Mouse (Mus musculus) forebrain, embryonic 11.5 days (tissue): ENCODE measurements around the gene Gatd1. TPM values are rescaled to one million over a fixed set of nuclear protein-coding genes. Genes with fewer than 3 reads are reported as not detected.
"Not testable (repeated sequence)": the region's sequence is repeated elsewhere in the genome, so short reads cannot be mapped to it uniquely, and the experiment has no call there.

Source experiments
- ATAC-seq: fragments of 200-750 bp; cut with Nextera tagmentation; replicated peaks from 2 replicates; pipeline ENCODE4 v1.8.0; 2017; ENCODE audit warnings: moderate TSS enrichment; ENCODE audit not compliant: low FRiP score
- DNase-seq: peaks from one replicate; pipeline ENCODE4 v3.0.0-alpha.2; 2017; ENCODE audit warnings: low spot score
- H3K27ac ChIP-seq: fragments of 300-500 bp; sonication (generic); 2 replicates; pipeline ENCODE4 v1.5.1; 2014; ENCODE audit warnings: low read depth, low read length
- H3K27me3 ChIP-seq: fragments of 300-500 bp; sonication (generic); 2 replicates; pipeline ENCODE4 v1.6.1; 2014; ENCODE audit warnings: mild to moderate bottlenecking, low read length, mixed read lengths; ENCODE audit not compliant: control insufficient read depth, insufficient read depth
- H3K36me3 ChIP-seq: fragments of 300-500 bp; sonication (generic); 2 replicates; pipeline ENCODE4 v1.6.1; 2014; ENCODE audit warnings: mild to moderate bottlenecking, low read length, moderate library complexity, mixed read lengths; ENCODE audit not compliant: control insufficient read depth, insufficient read depth
- H3K4me1 ChIP-seq: fragments of 300-500 bp; sonication (generic); replicated peaks from 2 replicates; pipeline ENCODE4 v1.6.1; 2014; ENCODE audit warnings: low read length, mixed read lengths; ENCODE audit not compliant: control insufficient read depth, insufficient read depth
- H3K4me2 ChIP-seq: fragments of 300-500 bp; sonication (generic); 2 replicates; pipeline ENCODE4 v1.6.1; 2014; ENCODE audit warnings: low read depth, mild to moderate bottlenecking, low read length, moderate library complexity, mixed read lengths; ENCODE audit not compliant: severe bottlenecking
- H3K4me3 ChIP-seq: fragments of 300-500 bp; sonication (generic); 2 replicates; pipeline ENCODE4 v1.5.1; 2014; ENCODE audit warnings: low read depth, low read length
- H3K9ac ChIP-seq: fragments of 300-500 bp; sonication (generic); 2 replicates; pipeline ENCODE4 v1.6.1; 2014; ENCODE audit warnings: low read length
- H3K9me3 ChIP-seq: fragments of 300-500 bp; sonication (generic); 2 replicates; pipeline ENCODE4 v1.6.1; 2016; ENCODE audit warnings: low read length, mixed read lengths; ENCODE audit not compliant: control insufficient read depth
- WGBS: fragments of 180-500 bp; shearing (Covaris S2); extraction: QIAGEN DNeasy Blood & Tissue Kit; methylation state at CpG from one replicate; pipeline ENCODE4 v1.1.7; 2014; 5-methylcytosine and 5-hydroxymethylcytosine counted together
- polyA plus RNA-seq: library from polyadenylated mRNA; unstranded; fragments of >200 nt; fragmentation: Nextera tagmentation; extraction: Ambion mirVana; gene quantifications from 2 replicates; pipeline ENCODE4 v1.2.1, GENCODE M21; 2014

Gatd1 gene
- polyA plus RNA-seq, 1 experiment from 2014 or later: 42.9 TPM

DNA sequence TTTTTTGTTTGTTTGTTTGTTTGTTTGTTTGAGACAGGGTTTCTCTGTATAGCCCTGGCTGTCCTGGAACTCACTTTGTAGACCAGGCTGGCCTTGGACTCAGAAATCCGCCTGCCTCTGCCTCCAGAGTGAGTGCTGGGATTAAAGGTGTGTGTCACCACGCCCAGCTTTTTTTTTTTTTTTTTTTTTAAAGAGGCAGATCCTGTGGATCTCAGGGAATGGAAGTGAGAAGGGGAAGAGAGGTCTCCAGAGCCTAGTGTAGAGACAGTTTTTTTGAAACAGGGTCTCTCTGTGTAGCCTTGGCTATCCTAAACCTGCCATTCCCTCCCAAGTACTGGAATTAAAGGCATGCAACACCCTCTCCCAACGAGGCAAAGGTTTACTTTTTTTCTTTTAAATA lies 32.4 kb upstream of the Gatd1 start:
- H3K27ac ChIP-seq, H3K36me3 ChIP-seq, H3K27me3 ChIP-seq, ATAC-seq, H3K9me3 ChIP-seq, DNase-seq, H3K9ac ChIP-seq: not testable (repeated sequence)
- Histone ChIP-seq H3K4me1 (peaks cover 15% of the 10 kb centered on the region), H3K4me2 (peak overlapping the region; percentile 75; the same call in 1 of the 2 replicates), H3K4me3 (0 out of 2 replicates have a peak overlapping the region, but pooled peaks have one; percentile 77)
- 89% methylated on average over 3 of the region's 3 CpGs for WGBS

DNA sequence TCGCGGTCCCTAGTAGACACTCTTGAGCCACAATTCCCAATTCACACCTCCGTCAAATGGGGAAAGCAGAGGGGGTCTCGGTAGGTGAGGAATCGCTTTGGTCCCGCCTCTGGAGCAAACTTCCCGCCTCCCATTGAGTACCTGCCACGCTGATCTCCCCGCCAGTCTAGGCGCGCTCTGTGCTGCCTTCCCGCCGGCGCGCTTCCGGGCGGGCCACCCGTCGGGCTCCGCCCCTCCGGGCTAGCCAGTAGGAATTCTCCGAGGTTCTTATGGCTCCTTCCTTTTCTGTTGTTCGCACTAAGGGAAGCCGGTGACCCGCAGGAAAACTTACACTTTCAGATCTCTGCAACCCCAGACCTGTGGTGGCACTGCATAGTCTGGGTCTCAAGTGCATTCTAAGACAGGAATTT lies 29.9 kb upstream of the Gatd1 start, which contains the start of gene Pidd1:
Gene Pidd1, minus strand, starts transcription at position 198 of the 410 bp plus-strand sequence.
- Histone ChIP-seq H3K27me3 (no peaks in the 10 kb centered on the region; the same call in 1 of the 2 replicates), H3K27ac (peak within 1 kb of the TSS; percentile 37; the same call in 1 of the 2 replicates), H3K36me3 (no peaks in the 10 kb centered on the region; the same call in 1 of the 2 replicates), H3K4me1 (peaks cover 15% of the 10 kb centered on the region), H3K9ac (peak within 1 kb of the TSS; percentile 71), H3K4me3 (peak within 1 kb of the TSS; percentile 40), H3K4me2 (peak within 1 kb of the TSS; percentile 80), H3K9me3 (no peaks in the 10 kb centered on the region)
- ATAC-seq (peak; percentile 44), DNase-seq (peak; percentile 87)
- under 1% methylated on average over 25 of the region's 25 CpGs for WGBS

DNA sequence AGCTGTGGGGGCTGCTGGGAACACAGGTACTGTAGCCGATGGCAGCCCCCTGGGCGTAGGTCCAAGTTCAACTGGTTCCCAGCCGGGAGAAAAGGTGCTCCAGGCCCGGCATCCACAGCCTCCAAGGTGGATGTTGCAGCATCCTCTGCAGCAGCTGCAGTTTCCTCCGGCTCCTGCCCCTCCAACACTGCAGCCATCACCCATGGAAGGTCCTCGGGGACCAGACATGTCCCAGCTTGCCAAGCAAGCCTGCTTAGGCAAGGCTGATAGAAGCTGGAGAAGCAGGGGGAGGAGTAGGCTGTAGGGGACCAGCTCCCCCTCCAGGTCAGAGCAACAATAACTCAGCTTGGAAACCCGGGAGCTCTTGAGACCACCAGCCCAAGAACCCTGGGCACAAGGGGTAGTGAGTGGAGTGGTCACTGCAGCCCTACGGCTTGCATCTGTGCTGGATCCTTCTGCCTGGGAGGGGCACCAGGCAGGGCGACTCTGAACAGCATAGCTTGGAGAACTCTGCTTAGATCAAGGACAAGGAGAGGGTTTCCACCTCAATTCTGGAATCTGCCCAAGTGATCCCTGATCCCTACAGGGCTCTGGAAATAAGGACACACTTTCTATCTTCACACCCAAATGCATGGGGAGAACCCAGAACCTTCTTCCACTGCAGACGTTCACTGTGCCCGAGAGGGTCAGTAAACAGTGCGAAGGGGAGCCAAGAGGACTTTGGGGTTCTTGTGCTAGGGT lies 29.3 kb upstream of the Gatd1 start:
- Histone ChIP-seq H3K36me3 (peaks cover 2% of the 10 kb centered on the region; the same call in 1 of the 2 replicates), H3K4me1 (peaks cover 13% of the 10 kb centered on the region), H3K27ac (peak overlapping the region; percentile 37; the same call in 1 of the 2 replicates), H3K9ac (peak overlapping the region; percentile 71), H3K27me3 (no peaks in the 10 kb centered on the region; the same call in 1 of the 2 replicates), H3K4me2 (peak overlapping the region; percentile 80), H3K9me3 (no peaks in the 10 kb centered on the region), H3K4me3 (peak overlapping the region; percentile 40)
- 36% methylated on average over 12 of the region's 12 CpGs for WGBS
- DNase-seq: peak; percentile 72
- ATAC-seq: 0 out of 2 replicates have a peak, but pooled peaks have one; percentile 3

DNA sequence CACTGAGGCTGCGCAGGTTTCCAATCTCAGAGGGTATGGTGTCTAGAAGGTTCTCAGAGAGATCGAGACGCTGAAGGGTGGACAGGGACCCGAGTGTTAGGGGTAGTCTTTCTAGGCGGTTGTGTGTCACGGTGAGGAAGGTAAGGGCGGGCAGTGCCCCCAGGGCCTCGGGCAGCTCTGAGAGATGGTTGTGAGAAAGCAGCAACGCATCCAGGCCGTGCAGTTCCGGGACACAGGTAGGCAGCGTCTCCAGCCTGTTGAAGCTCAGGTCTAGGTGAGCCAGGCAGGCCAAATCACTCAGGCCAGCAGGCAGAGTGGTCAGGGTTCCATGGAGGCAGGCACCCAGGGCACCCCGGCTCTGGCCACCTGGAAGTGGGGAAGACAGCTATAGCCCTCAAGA lies 28.3 kb upstream of the Gatd1 start:
- H3K4me3 ChIP-seq: peak overlapping the region; percentile 40
- peak overlapping the region; percentile 80 for H3K4me2 ChIP-seq
- no peaks in the 10 kb centered on the region for H3K9me3 ChIP-seq
- WGBS: 93% methylated on average over 13 of the region's 13 CpGs
- H3K27me3 ChIP-seq: no peaks in the 10 kb centered on the region; the same call in 1 of the 2 replicates
- no peak for ATAC-seq
- peaks cover 2% of the 10 kb centered on the region; the same call in 1 of the 2 replicates for H3K36me3 ChIP-seq
- H3K27ac ChIP-seq: no peak overlapping the region
- H3K9ac ChIP-seq: peak overlapping the region; percentile 71
- peaks cover 15% of the 10 kb centered on the region for H3K4me1 ChIP-seq
- DNase-seq: no peak

DNA sequence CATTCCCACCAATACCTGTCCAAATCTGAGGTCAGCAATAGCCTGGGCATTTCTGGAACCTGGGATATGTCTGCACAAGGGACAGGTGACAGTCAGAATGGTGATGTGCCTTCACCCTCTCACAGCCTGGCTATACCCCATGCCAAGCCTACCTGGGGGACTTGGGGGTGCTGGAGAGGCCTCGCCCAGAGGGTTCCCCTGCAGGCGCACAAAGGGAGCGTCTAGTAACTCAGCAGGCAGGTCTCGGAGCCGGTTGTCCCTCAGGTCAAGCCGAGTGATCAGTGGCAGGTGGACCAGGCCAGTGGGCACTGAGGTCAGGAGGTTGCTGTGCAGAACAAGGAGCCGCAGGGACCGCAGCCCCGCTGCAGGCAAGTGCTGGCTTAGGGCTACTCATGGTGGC lies 27.5 kb upstream of the Gatd1 start:
- 96% methylated on average over 9 of the region's 9 CpGs for WGBS
- no peak overlapping the region for H3K4me2 ChIP-seq
- ATAC-seq (no peak), DNase-seq (peak; percentile 51)
- no peaks in the 10 kb centered on the region for H3K9me3 ChIP-seq
- no peak overlapping the region for H3K4me3 ChIP-seq
- H3K27me3 ChIP-seq: no peaks in the 10 kb centered on the region; the same call in 1 of the 2 replicates
- H3K9ac ChIP-seq: no peak overlapping the region; the same call in 1 of the 2 replicates
- peaks cover 21% of the 10 kb centered on the region for H3K4me1 ChIP-seq
- H3K36me3 ChIP-seq: peaks cover 2% of the 10 kb centered on the region; the same call in 1 of the 2 replicates
- no peak overlapping the region for H3K27ac ChIP-seq

DNA sequence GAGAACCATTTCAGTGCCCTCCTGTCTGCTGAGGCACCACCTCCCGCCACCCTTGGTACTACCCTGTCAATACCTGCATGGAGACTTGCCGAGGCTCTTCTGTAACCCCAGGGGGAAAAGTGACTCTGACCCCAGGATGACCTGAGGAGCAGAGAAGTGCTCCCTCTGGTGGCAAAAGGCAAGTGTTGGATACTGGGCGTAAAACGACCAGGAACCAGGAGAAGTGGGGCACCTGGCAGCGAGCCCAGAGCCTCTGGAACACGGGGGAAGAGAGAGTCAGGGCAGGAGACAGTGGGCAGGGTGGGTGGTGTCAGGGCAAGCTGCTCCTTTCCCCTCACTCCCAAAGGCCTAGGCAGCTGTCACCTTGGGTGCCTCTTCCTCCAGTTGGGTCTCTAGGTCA lies 26.7 kb upstream of the Gatd1 start:
- no peaks in the 10 kb centered on the region; the same call in 1 of the 2 replicates for H3K27me3 ChIP-seq
- H3K4me1 ChIP-seq: peaks cover 23% of the 10 kb centered on the region
- H3K9me3 ChIP-seq: no peaks in the 10 kb centered on the region
- no peak overlapping the region for H3K27ac ChIP-seq
- H3K36me3 ChIP-seq: peaks cover 2% of the 10 kb centered on the region; the same call in 1 of the 2 replicates
- H3K9ac ChIP-seq: no peak overlapping the region
- WGBS: 42% methylated on average over 6 of the region's 6 CpGs
- no peak for DNase-seq
- H3K4me2 ChIP-seq: no peak overlapping the region
- ATAC-seq: no peak
- no peak overlapping the region for H3K4me3 ChIP-seq

DNA sequence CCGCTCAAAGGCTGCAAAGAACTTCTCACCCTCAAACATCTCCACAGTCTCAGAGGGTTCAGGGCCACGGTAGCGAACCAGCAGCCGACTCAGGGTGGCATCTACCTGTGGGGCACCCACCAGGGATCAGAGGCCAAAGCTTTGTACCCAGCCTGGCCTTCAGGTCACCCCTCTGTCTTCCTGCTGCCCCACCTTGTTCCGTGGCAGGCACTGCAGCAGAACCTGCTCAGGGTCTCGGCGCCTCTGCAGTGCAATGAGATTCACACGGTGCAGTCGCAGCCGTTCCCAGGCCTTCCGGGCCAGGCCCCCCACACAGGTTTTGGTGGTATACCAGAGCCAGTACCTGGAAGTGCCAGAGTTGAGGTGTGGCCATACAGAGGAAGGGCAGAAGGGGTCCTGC lies 25.9 kb upstream of the Gatd1 start:
- Histone ChIP-seq H3K27me3 (no peaks in the 10 kb centered on the region; the same call in 1 of the 2 replicates), H3K4me3 (no peak overlapping the region), H3K36me3 (peaks cover 2% of the 10 kb centered on the region; the same call in 1 of the 2 replicates), H3K4me1 (peaks cover 29% of the 10 kb centered on the region), H3K9ac (no peak overlapping the region), H3K9me3 (no peaks in the 10 kb centered on the region), H3K4me2 (no peak overlapping the region), H3K27ac (no peak overlapping the region)
- DNase-seq: no peak
- ATAC-seq: no peak
- WGBS: 97% methylated on average over 11 of the region's 11 CpGs

DNA sequence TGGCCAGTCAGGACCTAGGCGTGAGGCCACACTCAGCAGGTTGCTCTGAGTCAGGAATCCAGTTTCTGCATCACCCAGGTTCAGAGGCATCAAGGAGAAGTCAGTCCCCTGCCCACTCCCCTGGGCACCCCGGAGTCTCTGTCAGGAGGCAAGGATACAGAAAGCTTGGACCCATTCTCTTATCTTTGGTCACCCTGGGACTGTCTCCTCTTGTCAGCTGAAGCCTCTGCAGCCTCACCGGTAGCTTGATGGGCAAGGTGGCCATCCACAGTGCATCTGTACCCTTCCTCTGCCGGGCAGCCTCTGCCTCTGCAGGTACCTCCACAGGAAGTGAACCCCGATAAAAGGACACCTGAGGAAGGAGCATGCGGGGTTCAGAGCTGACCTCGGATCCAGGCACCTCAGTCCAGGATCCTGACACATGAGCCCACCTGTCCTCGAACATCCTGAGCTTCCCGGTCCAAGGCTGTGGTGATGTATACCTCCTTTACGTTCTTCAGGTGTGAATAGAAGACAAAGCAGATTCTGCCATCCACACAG lies 25.3 kb upstream of the Gatd1 start:
- peaks cover 2% of the 10 kb centered on the region; the same call in 1 of the 2 replicates for H3K36me3 ChIP-seq
- H3K9me3 ChIP-seq: no peaks in the 10 kb centered on the region
- H3K4me1 ChIP-seq: peaks cover 35% of the 10 kb centered on the region
- H3K4me2 ChIP-seq: no peak overlapping the region
- H3K4me3 ChIP-seq: no peak overlapping the region
- H3K9ac ChIP-seq: no peak overlapping the region
- 95% methylated on average over 10 of the region's 10 CpGs for WGBS
- ATAC-seq (no peak), DNase-seq (no peak)
- no peak overlapping the region for H3K27ac ChIP-seq
- H3K27me3 ChIP-seq: no peaks in the 10 kb centered on the region; the same call in 1 of the 2 replicates
